Mouse (Mus musculus) c-Kit-positive CD71-positive TER-119-positive erythroid progenitor cells, embryonic 14.5 days (primary cell): ENCODE results near the gene Lat2.

ENCODE experiments used
- DNase-seq: peaks from one replicate; pipeline ENCODE4 v3.0.0-alpha.2; 2013; ENCODE audit warnings: low spot score

The Lat2 gene

GRCm38 (mm10) chr5:134571730-134572507 lies 42.9 kb downstream of the Lat2 start:
- no peak for DNase-seq

GRCm38 (mm10) chr5:134568964-134569491 lies 45.8 kb downstream of the Lat2 start:
- no peak for DNase-seq

- DNase-seq, result no peak
Observed at GRCm38 (mm10) chr5:134568030-134568429, 46.8 kb downstream of the Lat2 start.

GRCm38 (mm10) chr5:134567445-134567844 lies 47.4 kb downstream of the Lat2 start:
- no peak for DNase-seq

GRCm38 (mm10) chr5:134565696-134566095 lies 49.1 kb downstream of the Lat2 start:
- DNase-seq, result no peak

GRCm38 (mm10) chr5:134564272-134564671 lies 50.6 kb downstream of the Lat2 start:
- no peak for DNase-seq

- DNase-seq, result no peak
Observed at GRCm38 (mm10) chr5:134560450-134561171, 54.2 kb downstream of the Lat2 start.

GRCm38 (mm10) chr5:134560071-134560449 lies 54.8 kb downstream of the Lat2 start, which contains the start of gene Syna:
TSS of gene Syna (minus strand) at chr5:134560171.
- DNase-seq, result no peak

- DNase-seq, result no peak
Observed at GRCm38 (mm10) chr5:134555463-134556164, 59.2 kb downstream of the Lat2 start.

GRCm38 (mm10) chr5:134553951-134554546 lies 60.8 kb downstream of the Lat2 start:
- no peak for DNase-seq

- DNase-seq, result peak; percentile 62
Observed at GRCm38 (mm10) chr5:134552110-134552972, 62.5 kb downstream of the Lat2 start, which contains the start of gene Clip2. TSS of gene Clip2 (minus strand) at chr5:134552434.

- no peak for DNase-seq
Observed at GRCm38 (mm10) chr5:134551233-134552109, 63.4 kb downstream of the Lat2 start.

GRCm38 (mm10) chr5:134550836-134551232 lies 64.0 kb downstream of the Lat2 start:
- no peak for DNase-seq
